Mouse (Mus musculus) intestine, postnatal 0 days (tissue): ENCODE measurements at regions not wholly inside any gene's neighbourhood (a gene's known extent, or its start where the extent isn't known, plus 50 kb on each side); places are given as distances from the start of the nearest gene placed in this dataset.
"Not testable (repeated sequence)": the region's sequence is repeated elsewhere in the genome, so short reads cannot be mapped to it uniquely, and the experiment has no call there.

Source experiments
- ATAC-seq: fragments of 200-750 bp; cut with Nextera tagmentation; 2 replicates; pipeline ENCODE4 v1.8.0; 2017; ENCODE audit warnings: mild to moderate bottlenecking, moderate TSS enrichment, moderate library complexity
- H3K27ac ChIP-seq: fragments of 300-500 bp; sonication (generic); 2 replicates; pipeline ENCODE4 v1.5.1; 2014; ENCODE audit warnings: mild to moderate bottlenecking, low read depth, low read length, moderate library complexity
- H3K27me3 ChIP-seq: fragments of 300-500 bp; sonication (generic); replicated peaks from 2 replicates; pipeline ENCODE4 v1.6.1; 2014; ENCODE audit warnings: low read length, mixed read lengths; ENCODE audit not compliant: control insufficient read depth, insufficient read depth
- H3K36me3 ChIP-seq: fragments of 300-500 bp; sonication (generic); 2 replicates; pipeline ENCODE4 v1.6.1; 2014; ENCODE audit warnings: mild to moderate bottlenecking, moderate library complexity; ENCODE audit not compliant: control insufficient read depth, insufficient read depth
- H3K4me1 ChIP-seq: fragments of 300-500 bp; sonication (generic); replicated peaks from 2 replicates; pipeline ENCODE4 v1.6.1; 2014; ENCODE audit warnings: antibody characterized with exemption, low read length, mixed read lengths; ENCODE audit not compliant: control insufficient read depth, insufficient read depth
- H3K4me2 ChIP-seq: fragments of 300-500 bp; sonication (generic); replicated peaks from 2 replicates; pipeline ENCODE4 v1.6.1; 2014; ENCODE audit warnings: low read depth, mild to moderate bottlenecking, moderate library complexity
- H3K4me3 ChIP-seq: fragments of 300-500 bp; sonication (generic); 2 replicates; pipeline ENCODE4 v1.5.1; 2014; ENCODE audit warnings: low read depth, low read length
- H3K9ac ChIP-seq: fragments of 300-500 bp; sonication (generic); 2 replicates; pipeline ENCODE4 v1.6.1; 2014; ENCODE audit warnings: mild to moderate bottlenecking, low read depth, low read length
- H3K9me3 ChIP-seq: fragments of 300-500 bp; sonication (generic); 2 replicates; pipeline ENCODE4 v1.6.1; 2016; ENCODE audit warnings: mixed run types; ENCODE audit not compliant: control insufficient read depth
- CTCF ChIP-seq: sonication (generic); IDR thresholded peaks from 2 replicates; pipeline ENCODE4 v1.5.1; 2016; ENCODE audit warnings: low read depth, mild to moderate bottlenecking, control low read depth, antibody characterized with exemption, moderate library complexity
- WGBS: fragments of 180-500 bp; shearing (Covaris S2); extraction: QIAGEN DNeasy Blood & Tissue Kit; methylation state at CpG from one replicate; pipeline ENCODE4 v1.1.7; 2014; 5-methylcytosine and 5-hydroxymethylcytosine counted together

DNA sequence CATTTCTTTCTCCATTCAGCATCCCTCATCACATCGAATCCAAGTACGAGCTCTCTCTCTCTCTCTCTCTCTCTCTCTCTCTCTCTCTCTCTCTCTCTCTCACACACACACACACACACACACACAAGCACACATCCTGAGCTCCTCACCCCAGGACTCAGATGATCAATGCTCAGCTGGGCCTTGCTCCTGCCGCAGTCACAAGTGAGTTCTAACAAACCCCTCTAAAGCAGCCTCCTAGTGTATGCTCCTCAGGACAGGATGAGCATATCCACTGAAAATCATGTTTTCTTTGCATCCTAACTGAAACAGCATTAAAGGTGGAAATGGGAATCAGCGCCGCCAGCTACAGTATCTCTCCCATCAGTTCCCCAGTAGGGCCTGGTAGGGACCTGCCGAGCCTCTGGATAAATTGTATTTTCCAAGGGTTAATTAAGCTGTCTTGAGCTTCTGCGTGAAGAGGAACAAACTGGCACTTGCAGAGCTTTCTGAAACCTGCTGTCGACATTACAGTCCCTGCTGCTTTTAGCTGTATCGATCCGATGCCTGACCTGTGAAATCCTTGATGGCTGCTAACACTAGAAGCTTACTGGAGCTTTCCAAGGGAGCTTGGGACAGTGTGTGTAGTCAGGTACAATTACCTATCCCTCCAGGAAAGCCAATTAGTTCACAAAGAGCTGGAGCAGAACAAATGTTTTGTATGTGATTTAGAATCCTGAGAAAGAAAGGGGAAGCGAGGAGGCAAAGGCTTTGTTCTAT is 131.3 kb upstream of the Vrk2 start:
- 81% methylated on average over 11 of the region's 11 CpGs for WGBS

DNA sequence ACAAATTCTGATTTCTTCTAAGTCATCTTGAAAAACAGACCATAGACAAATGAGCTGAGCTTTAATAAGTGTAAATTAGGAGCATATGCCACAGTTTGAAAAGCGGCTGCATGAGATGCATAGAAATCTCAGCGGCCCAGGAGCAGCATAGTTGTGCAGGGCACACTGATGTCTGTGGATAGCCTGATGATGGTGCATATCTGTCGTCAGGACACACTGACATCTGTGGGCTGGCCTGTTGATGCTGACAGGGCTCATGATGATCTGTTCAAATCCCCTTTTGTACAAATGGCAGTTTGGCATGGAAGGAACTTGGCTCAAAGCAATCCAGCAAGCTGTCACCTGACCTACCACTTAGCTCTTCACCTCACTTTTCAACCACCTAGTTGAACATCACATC is 128.5 kb upstream of the Vrk2 start:
- WGBS = 92% methylated on average over 3 of the region's 3 CpGs
- no peak for ATAC-seq
- H3K27ac ChIP-seq = no peak overlapping the region
- H3K36me3 ChIP-seq = no peaks in the 10 kb centered on the region
- H3K9ac ChIP-seq = no peak overlapping the region
- H3K4me1 ChIP-seq = no peaks in the 10 kb centered on the region
- no peak for TF ChIP-seq CTCF
- no peak overlapping the region for H3K4me2 ChIP-seq
- no peaks in the 10 kb centered on the region for H3K27me3 ChIP-seq
- H3K4me3 ChIP-seq = no peak overlapping the region
- no peaks in the 10 kb centered on the region for H3K9me3 ChIP-seq

More for the DNA sequence above, 131.3 kb upstream of the Vrk2 start:
- no peaks in the 10 kb centered on the region for H3K27me3 ChIP-seq
- H3K9me3 ChIP-seq = no peaks in the 10 kb centered on the region
- no peak overlapping the region for H3K4me2 ChIP-seq
- no peak overlapping the region for H3K4me3 ChIP-seq
- no peak for TF ChIP-seq CTCF
- H3K9ac ChIP-seq = no peak overlapping the region
- ATAC-seq = no peak
- H3K4me1 ChIP-seq = no peaks in the 10 kb centered on the region
- no peaks in the 10 kb centered on the region for H3K36me3 ChIP-seq
- H3K27ac ChIP-seq = no peak overlapping the region

DNA sequence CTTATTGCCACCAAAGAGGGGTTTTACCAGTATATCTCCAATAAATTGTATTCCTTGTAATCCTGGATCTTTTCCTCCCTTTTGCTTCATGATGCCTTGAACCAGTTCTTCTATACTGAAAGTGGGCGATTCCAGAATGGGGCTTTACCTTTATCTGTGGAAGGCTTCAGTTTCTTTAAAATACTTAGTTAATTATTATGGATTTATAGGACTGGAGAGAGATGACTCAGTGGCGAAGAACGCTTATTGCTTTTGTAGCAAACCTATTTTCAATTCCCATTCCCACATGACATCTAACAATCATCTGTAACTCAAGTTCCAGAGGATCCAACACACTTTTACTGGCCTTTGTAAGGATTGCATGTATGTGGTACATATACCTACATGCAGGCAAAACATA is 127.4 kb upstream of the Vrk2 start:
- Histone ChIP-seq H3K9me3 (no peaks in the 10 kb centered on the region), H3K4me1 (no peaks in the 10 kb centered on the region), H3K9ac (no peak overlapping the region), H3K4me2 (no peak overlapping the region), H3K36me3 (no peaks in the 10 kb centered on the region), H3K27me3 (no peaks in the 10 kb centered on the region), H3K27ac (no peak overlapping the region), H3K4me3 (no peak overlapping the region)
- 49% methylated on average over 3 of the region's 3 CpGs for WGBS
- no peak for TF ChIP-seq CTCF
- ATAC-seq = no peak

- not testable (repeated sequence) for H3K36me3 ChIP-seq, H3K27me3 ChIP-seq, H3K4me3 ChIP-seq, ATAC-seq, H3K9me3 ChIP-seq, H3K9ac ChIP-seq, H3K27ac ChIP-seq, H3K4me2 ChIP-seq, H3K4me1 ChIP-seq
- WGBS = 64% methylated on average over 2 of the region's 2 CpGs
Observed at GRCm38 (mm10) chr11:26711237-26711636, 117.4 kb upstream of the Vrk2 start.

DNA sequence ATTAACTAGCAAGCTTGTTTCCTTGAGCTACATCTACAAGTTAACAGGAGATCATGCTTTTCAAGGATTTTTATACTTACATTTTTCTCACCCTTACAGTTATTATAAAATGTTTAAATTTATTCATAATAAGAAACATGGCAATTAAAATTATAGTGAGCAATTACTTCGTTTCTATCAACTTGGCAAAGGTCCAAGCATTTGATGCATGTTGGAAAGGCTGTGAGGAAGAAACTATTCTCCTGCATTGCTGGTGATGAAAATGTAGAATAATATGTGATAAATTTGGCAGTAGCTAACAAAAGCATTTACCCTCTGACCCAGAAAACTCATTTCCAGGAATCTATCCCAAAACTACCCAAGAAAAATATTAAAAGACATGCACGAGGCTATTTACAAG is 114.8 kb upstream of the Vrk2 start:
- no peaks in the 10 kb centered on the region for H3K4me1 ChIP-seq
- H3K27ac ChIP-seq = no peak overlapping the region
- no peak overlapping the region for H3K4me2 ChIP-seq
- H3K4me3 ChIP-seq = no peak overlapping the region
- no peak for TF ChIP-seq CTCF
- no peak for ATAC-seq
- no peak overlapping the region for H3K9ac ChIP-seq
- no peaks in the 10 kb centered on the region for H3K27me3 ChIP-seq
- H3K9me3 ChIP-seq = no peaks in the 10 kb centered on the region
- no peaks in the 10 kb centered on the region for H3K36me3 ChIP-seq
- 43% methylated on average over 2 of the region's 2 CpGs for WGBS

GRCm38 (mm10) chr11:26683850-26684249 is 90.1 kb upstream of the Vrk2 start:
- H3K4me1 ChIP-seq = no peaks in the 10 kb centered on the region
- no peak; the same call in 1 of the 2 replicates for ATAC-seq
- H3K9ac ChIP-seq = no peak overlapping the region
- no peak overlapping the region for H3K27ac ChIP-seq
- H3K36me3 ChIP-seq = no peaks in the 10 kb centered on the region
- H3K4me3 ChIP-seq = no peak overlapping the region
- no peaks in the 10 kb centered on the region for H3K9me3 ChIP-seq
- no peaks in the 10 kb centered on the region for H3K27me3 ChIP-seq
- no peak for TF ChIP-seq CTCF
- no peak overlapping the region for H3K4me2 ChIP-seq

GRCm38 (mm10) chr11:26667251-26667650 is 73.5 kb upstream of the Vrk2 start:
- WGBS = 85% methylated on average over 2 of the region's 2 CpGs
- H3K9ac ChIP-seq = no peak overlapping the region
- H3K27ac ChIP-seq = no peak overlapping the region
- H3K27me3 ChIP-seq = no peaks in the 10 kb centered on the region
- no peaks in the 10 kb centered on the region for H3K4me1 ChIP-seq
- H3K4me2 ChIP-seq = no peak overlapping the region
- TF ChIP-seq CTCF = no peak
- H3K9me3 ChIP-seq = no peaks in the 10 kb centered on the region
- no peaks in the 10 kb centered on the region for H3K36me3 ChIP-seq
- no peak overlapping the region for H3K4me3 ChIP-seq
- no peak for ATAC-seq
